ENCODE assay signal across 34 mouse cellular contexts in genomic region chr7:19859740-19860139, GRCm38 (mm10). TPM values are rescaled to one million over a fixed set of nuclear protein-coding genes. Genes with fewer than 3 reads are reported as not detected.
DNase-seq lines count a peak whose midpoint lies in the region; ATAC-seq lines count a peak whose summit lies in the region.
"Had no signal": no experiment of that assay in that cellular context is flagged by ENCODE, and none has a peak within 500 bp of the region (broad histone marks: within the 10 kb centered on the region; RNA-seq: fewer than 3 reads in every experiment).

No protein-coding gene starts in this region.

- peak; percentile 53 for DNase-seq in midbrain, embryonic 11.5 days (ENCODE audit: low spot score, missing footprints)
- peak; percentile 35 for DNase-seq in T-cell, adult 2 months (ENCODE audit: low spot score)
- DNase-seq in thymus, postnatal 0 days (ENCODE audit: low spot score): peak; percentile 50
- peak; percentile 40 to 58 for DNase-seq in thymus, postnatal 36 days
- no peak for DNase-seq in gastrocnemius, postnatal 14 days
- no peak for DNase-seq in heart, embryonic 10.5 days (ENCODE audit: low spot score)
- DNase-seq: adrenal gland, adult 8-10 months; adrenal gland, postnatal 25 days; B cell, adult 2 months; cerebellum, adult 18-20 months; cerebellum, adult 9-10 months; cerebellum, postnatal 14 days; gastrocnemius, adult 2 months; gastrocnemius, postnatal 25 days; heart, adult 18-20 months; heart, postnatal 14 days; heart, postnatal 4 days had no signal

- no peak overlapping the region for H3K4me2 ChIP-seq in midbrain, embryonic 11.5 days
- no peak overlapping the region for H3K4me2 ChIP-seq in midbrain, embryonic 13.5 days (replicated peaks)
- H3K4me2 ChIP-seq: forebrain, embryonic 13.5 days; heart, embryonic 13.5 days; hindbrain, embryonic 14.5 days had no signal

- no peaks in the 10 kb centered on the region for H3K4me1 ChIP-seq in midbrain, embryonic 11.5 days (ENCODE audit: control insufficient read depth, insufficient read depth, low read length)
- H3K4me1 ChIP-seq in midbrain, embryonic 13.5 days (replicated peaks): no peaks in the 10 kb centered on the region
- H3K4me1 ChIP-seq in heart, embryonic 10.5 days: no peaks in the 10 kb centered on the region
- H3K4me1 ChIP-seq: forebrain, embryonic 10.5 days; forebrain, embryonic 13.5 days; heart, embryonic 13.5 days had no signal

- no peaks in the 10 kb centered on the region for H3K9me3 ChIP-seq in midbrain, embryonic 11.5 days (ENCODE audit: control insufficient read depth, low read length)
- no peaks in the 10 kb centered on the region for H3K9me3 ChIP-seq in midbrain, embryonic 13.5 days
- peaks cover 2% of the 10 kb centered on the region; the same call in 1 of the 2 replicates for H3K9me3 ChIP-seq in heart, embryonic 10.5 days
- H3K9me3 ChIP-seq: forebrain, embryonic 13.5 days; G1E; heart, embryonic 13.5 days had no signal

- H3K27me3 ChIP-seq in midbrain, embryonic 11.5 days (ENCODE audit: control insufficient read depth, insufficient read depth, low read length): no peaks in the 10 kb centered on the region
- H3K27me3 ChIP-seq in midbrain, embryonic 13.5 days: no peaks in the 10 kb centered on the region
- H3K27me3 ChIP-seq in heart, embryonic 10.5 days (ENCODE audit: insufficient read depth, poor library complexity, severe bottlenecking): peaks cover 26% of the 10 kb centered on the region
- H3K27me3 ChIP-seq: CH12.LX; forebrain, embryonic 13.5 days; Patski had no signal

- H3K27ac ChIP-seq in midbrain, embryonic 11.5 days (ENCODE audit: low read depth, low read length): no peak overlapping the region
- no peak overlapping the region for H3K27ac ChIP-seq in midbrain, embryonic 13.5 days
- no peak overlapping the region for H3K27ac ChIP-seq in heart, embryonic 10.5 days
- H3K27ac ChIP-seq: forebrain, embryonic 10.5 days; forebrain, embryonic 13.5 days; gastrocnemius, adult 2 months; heart, embryonic 13.5 days; hindbrain, embryonic 14.5 days; hindbrain, postnatal 0 days had no signal

- no peak overlapping the region for H3K4me3 ChIP-seq in midbrain, embryonic 11.5 days (ENCODE audit: low read depth, low read length)
- no peak overlapping the region for H3K4me3 ChIP-seq in midbrain, embryonic 13.5 days (replicated peaks)
- no peak overlapping the region for H3K4me3 ChIP-seq in heart, embryonic 10.5 days
- H3K4me3 ChIP-seq: forebrain, embryonic 10.5 days; forebrain, embryonic 13.5 days; gastrocnemius, adult 2 months; heart, embryonic 13.5 days had no signal

- intact Hi-C loops in gastrocnemius, postnatal 14 days (cut with DNase I; ENCODE audit: low total_unique reads): no loop called here

- H3K36me3 ChIP-seq in midbrain, embryonic 11.5 days (ENCODE audit: control insufficient read depth, insufficient read depth, low read length): no peaks in the 10 kb centered on the region
- H3K36me3 ChIP-seq in midbrain, embryonic 13.5 days: no peaks in the 10 kb centered on the region
- H3K36me3 ChIP-seq in heart, embryonic 10.5 days: no peaks in the 10 kb centered on the region
- H3K36me3 ChIP-seq: forebrain, embryonic 10.5 days; G1E; heart, embryonic 13.5 days had no signal

- ATAC-seq in midbrain, embryonic 11.5 days (ENCODE audit: low FRiP score): no peak
- no peak for ATAC-seq in midbrain, embryonic 13.5 days
- no peak for ATAC-seq in megakaryocyte progenitor cell, adult 5-6 weeks (replicated peaks; ENCODE audit: poor library complexity)
- ATAC-seq: forebrain, embryonic 13.5 days; forebrain, embryonic 16.5 days; hindbrain, postnatal 0 days; inflammation-experienced regulatory T-cells, adult 6 months; Patski had no signal

- WGBS in midbrain, embryonic 11.5 days: 80% methylated on average over 10 of the region's 10 CpGs
- WGBS in midbrain, embryonic 13.5 days: 75% methylated on average over 10 of the region's 10 CpGs
- WGBS in heart, embryonic 10.5 days: 62% methylated on average over 10 of the region's 10 CpGs

- no peak overlapping the region for H3K9ac ChIP-seq in midbrain, embryonic 11.5 days (ENCODE audit: low read length)
- no peak overlapping the region for H3K9ac ChIP-seq in midbrain, embryonic 13.5 days (replicated peaks)
- H3K9ac ChIP-seq: forebrain, embryonic 13.5 days; heart, embryonic 13.5 days; hindbrain, embryonic 14.5 days had no signal

RNA-seq across cellular contexts. Expression of gene Ceacam16, which starts 1.4 kb away (rescaled TPM):
- not detected in 2 replicates for polyA plus RNA-seq in midbrain, embryonic 11.5 days (2014; fragmentation: Nextera tagmentation; extraction: Ambion mirVana)
- 0.54 and 0.62 TPM in 2 replicates for polyA plus RNA-seq in midbrain, embryonic 13.5 days (2015; fragmentation: Nextera tagmentation; extraction: Ambion mirVana)
- polyA plus RNA-seq in thymus, postnatal 0 days (2015; fragmentation: Nextera tagmentation; extraction: Ambion mirVana): 0.46 and 0.59 TPM in 2 replicates
- total RNA-seq in megakaryocyte progenitor cell, adult 5-6 weeks (2015): not detected in 2 replicates
- not detected in 2 replicates for total RNA-seq in megakaryocyte progenitor cell, adult 5-6 weeks (2017)
- under 1 TPM in 1 of 2 experiments, not detected in 1; 0.12 TPM for total RNA-seq in gastrocnemius, postnatal 14 days (2021)
- 0.09 TPM in 1 of 2 replicates, not detected in the other for polyA plus RNA-seq in heart, embryonic 10.5 days (2016; fragmentation: Nextera tagmentation; extraction: Ambion mirVana)
- total RNA-seq: adrenal gland, postnatal 25 days; gastrocnemius, adult 2 months; gastrocnemius, postnatal 25 days; heart, adult 18-20 months; hindbrain, postnatal 0 days had no signal
- polyA plus RNA-seq: brain, embryonic 14.5 days; embryonic facial prominence, embryonic 11.5 days; embryonic facial prominence, embryonic 14.5 days; forebrain, embryonic 10.5 days; forebrain, embryonic 13.5 days; heart, embryonic 16.5 days; hindbrain, embryonic 11.5 days; Patski had no signal

RNA-seq across cellular contexts. Expression of gene Gm19345, which starts 7.9 kb away (rescaled TPM):
- 0.22 TPM in 1 of 2 replicates, not detected in the other for polyA plus RNA-seq in midbrain, embryonic 11.5 days (2014; fragmentation: Nextera tagmentation; extraction: Ambion mirVana)
- polyA plus RNA-seq in midbrain, embryonic 13.5 days (2015; fragmentation: Nextera tagmentation; extraction: Ambion mirVana): 5.7 and 6.6 TPM in 2 replicates
- polyA plus RNA-seq in thymus, postnatal 0 days (2015; fragmentation: Nextera tagmentation; extraction: Ambion mirVana): not detected in 2 replicates
- total RNA-seq in megakaryocyte progenitor cell, adult 5-6 weeks (2015): not detected in 2 replicates
- total RNA-seq in megakaryocyte progenitor cell, adult 5-6 weeks (2017): not detected in 2 replicates
- total RNA-seq in gastrocnemius, postnatal 14 days (2021): not detected
- polyA plus RNA-seq in heart, embryonic 10.5 days (2016; fragmentation: Nextera tagmentation; extraction: Ambion mirVana): not detected in 2 replicates
- total RNA-seq: G1E; gastrocnemius, adult 2 months; gastrocnemius, postnatal 25 days; heart, adult 18-20 months; heart, postnatal 14 days; heart, postnatal 4 days had no signal
- polyA plus RNA-seq: embryonic facial prominence, embryonic 11.5 days; forebrain, embryonic 10.5 days; G1E; heart, embryonic 13.5 days; heart, embryonic 16.5 days; inflammation-experienced regulatory T-cells, adult 6 months had no signal

RNA-seq across cellular contexts. Expression of gene Ceacam19, which starts 28.0 kb away (rescaled TPM):
- not detected in 2 replicates for polyA plus RNA-seq in midbrain, embryonic 11.5 days (2014; fragmentation: Nextera tagmentation; extraction: Ambion mirVana)
- polyA plus RNA-seq in midbrain, embryonic 13.5 days (2015; fragmentation: Nextera tagmentation; extraction: Ambion mirVana): not detected in 2 replicates
- 0.10 and 0.14 TPM in 2 replicates for polyA plus RNA-seq in thymus, postnatal 0 days (2015; fragmentation: Nextera tagmentation; extraction: Ambion mirVana)
- not detected in 2 replicates for total RNA-seq in megakaryocyte progenitor cell, adult 5-6 weeks (2015)
- 0.03 TPM in 1 of 2 replicates, not detected in the other for total RNA-seq in megakaryocyte progenitor cell, adult 5-6 weeks (2017)
- total RNA-seq in gastrocnemius, postnatal 14 days (2021): not detected
- not detected in 2 replicates for polyA plus RNA-seq in heart, embryonic 10.5 days (2016; fragmentation: Nextera tagmentation; extraction: Ambion mirVana)
- total RNA-seq: adrenal gland, adult 8-10 months; adrenal gland, postnatal 25 days; gastrocnemius, adult 2 months; gastrocnemius, postnatal 25 days; heart, adult 18-20 months; heart, postnatal 14 days; heart, postnatal 4 days; hindbrain, postnatal 0 days had no signal
- polyA plus RNA-seq: embryonic facial prominence, embryonic 11.5 days; forebrain, embryonic 10.5 days; forebrain, embryonic 13.5 days; forebrain, embryonic 16.5 days; G1E; heart, embryonic 13.5 days; hindbrain, embryonic 11.5 days; hindbrain, embryonic 14.5 days; hindbrain, postnatal 0 days; inflammation-experienced regulatory T-cells, adult 6 months had no signal

RNA-seq across cellular contexts. Expression of gene Bcl3, which starts 37.2 kb away (rescaled TPM):
- 0.47 and 0.67 TPM in 2 replicates for polyA plus RNA-seq in midbrain, embryonic 11.5 days (2014; fragmentation: Nextera tagmentation; extraction: Ambion mirVana)
- polyA plus RNA-seq in midbrain, embryonic 13.5 days (2015; fragmentation: Nextera tagmentation; extraction: Ambion mirVana): 0.27 and 0.88 TPM in 2 replicates
- polyA plus RNA-seq in thymus, postnatal 0 days (2015; fragmentation: Nextera tagmentation; extraction: Ambion mirVana): 9.5 and 13.1 TPM in 2 replicates
- 6.3 and 11.5 TPM in 2 replicates for total RNA-seq in megakaryocyte progenitor cell, adult 5-6 weeks (2015)
- total RNA-seq in megakaryocyte progenitor cell, adult 5-6 weeks (2017): 1.6 and 4.6 TPM in 2 replicates
- total RNA-seq in gastrocnemius, postnatal 14 days (2021): 1 to 10 TPM; 3.2 to 4.1 TPM
- polyA plus RNA-seq in heart, embryonic 10.5 days (2016; fragmentation: Nextera tagmentation; extraction: Ambion mirVana): 1.3 and 2.7 TPM in 2 replicates

Comparison
In these comparisons a context has a peak if more than half of its experiments do, and no peak if none do; other contexts are left out.
1. DNase-seq: peak in midbrain, embryonic 11.5 days (single experiment), T-cell, adult 2 months (single experiment), thymus, postnatal 0 days (single experiment) and thymus, postnatal 36 days (2 of 2); none in gastrocnemius, postnatal 14 days (single experiment) and heart, embryonic 10.5 days (single experiment).